Mouse (Mus musculus): Measurements from ENCODE around the gene Tbc1d9b. TPM values are rescaled to one million over a fixed set of nuclear protein-coding genes. Genes with fewer than 3 reads are reported as not detected.
A peak's percentile ranks its signal among the peaks of the same experiment; 100 is the strongest.

Gene Tbc1d9b
- 37.3 and 41.4 TPM in 2 replicates for polyA plus RNA-seq (2014; fragmentation: Nextera tagmentation; extraction: Ambion mirVana)

DNA sequence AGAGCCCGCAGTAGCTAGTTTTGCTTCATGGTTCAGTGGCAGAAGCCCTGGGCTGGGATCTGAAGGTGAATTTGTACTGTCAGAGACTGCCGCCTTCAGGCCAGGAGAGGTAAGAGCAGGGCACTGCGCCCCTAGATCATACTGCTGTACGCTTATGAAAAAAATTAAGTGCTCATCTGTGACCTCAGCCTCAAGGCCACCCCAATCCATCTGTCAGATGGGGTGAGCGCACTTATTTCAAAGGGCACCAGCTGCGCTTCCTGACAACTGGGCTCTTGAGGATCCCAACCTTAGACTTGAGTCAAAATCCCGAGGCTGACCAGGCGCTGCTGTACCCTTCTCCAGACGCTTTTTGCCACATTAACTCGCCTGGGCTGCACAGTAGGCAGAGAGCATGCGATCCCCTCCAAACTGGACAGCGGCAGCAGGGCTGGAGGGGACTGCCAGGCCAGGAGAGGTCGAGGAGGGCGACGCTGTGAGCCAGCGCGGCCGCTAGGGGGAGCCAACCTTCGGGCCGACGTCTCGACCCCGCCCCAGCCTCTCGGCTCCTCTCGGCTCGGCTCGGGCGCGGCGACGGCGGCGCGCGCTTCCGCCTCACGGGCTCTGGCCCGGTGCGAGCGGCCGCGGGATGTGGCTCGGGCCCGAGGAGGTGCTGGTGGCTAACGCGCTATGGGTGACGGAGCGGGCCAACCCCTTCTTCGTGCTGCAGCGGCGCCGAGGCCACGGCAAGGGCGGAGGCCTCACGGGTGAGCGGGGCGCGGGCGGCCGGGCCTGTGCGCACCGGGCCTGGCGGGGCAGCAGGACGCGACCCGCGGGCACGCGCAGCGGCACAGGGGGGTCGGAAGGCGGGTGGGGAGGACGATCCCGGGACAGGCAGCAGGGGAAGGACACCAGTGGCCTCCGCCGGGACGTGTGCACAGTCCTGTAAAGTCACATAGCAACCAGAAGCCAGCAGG lies at the start of gene Tbc1d9b:
Tbc1d9b (plus strand) TSS at position 586 of the 956 bp plus-strand sequence.
- peaks cover 13% of the 10 kb centered on the region for H3K4me1 ChIP-seq (replicated peaks; ENCODE audit: control insufficient read depth, insufficient read depth, low read length)
- peak within 1 kb of the TSS; percentile 81 for H3K27ac ChIP-seq (ENCODE audit: low read depth)
- peak within 1 kb of the TSS; percentile 74 for H3K4me3 ChIP-seq (ENCODE audit: low read depth, low read length)
- H3K27me3 ChIP-seq (replicated peaks; ENCODE audit: control insufficient read depth, insufficient read depth, low read length): no peaks in the 10 kb centered on the region
- H3K4me2 ChIP-seq (ENCODE audit: low read length): peak within 1 kb of the TSS; percentile 76
- H3K9me3 ChIP-seq (ENCODE audit: control insufficient read depth, low read length): no peaks in the 10 kb centered on the region
- DNase-seq (ENCODE audit: low spot score) (peak; percentile 94), ATAC-seq (replicated peaks; ENCODE audit: low FRiP score, low TSS enrichment, low read depth) (peak; percentile 92)
- under 1% methylated on average over 77 of the region's 77 CpGs for WGBS
- H3K36me3 ChIP-seq (ENCODE audit: control insufficient read depth, insufficient read depth, low read length): peaks cover 6% of the 10 kb centered on the region; the same call in 1 of the 2 replicates
- H3K9ac ChIP-seq (ENCODE audit: low read length): peak within 1 kb of the TSS; percentile 98

GRCm38 (mm10) chr11:50086211-50086610 lies 45.0 kb upstream of the Tbc1d9b start:
- Histone ChIP-seq H3K27ac (ENCODE audit: low read depth) (no peak overlapping the region), H3K9me3 (ENCODE audit: control insufficient read depth, low read length) (no peaks in the 10 kb centered on the region), H3K9ac (ENCODE audit: low read length) (no peak overlapping the region), H3K4me3 (ENCODE audit: low read depth, low read length) (no peak overlapping the region), H3K36me3 (ENCODE audit: control insufficient read depth, insufficient read depth, low read length) (peaks cover 44% of the 10 kb centered on the region), H3K4me2 (ENCODE audit: low read length) (no peak overlapping the region), H3K27me3 (replicated peaks; ENCODE audit: control insufficient read depth, insufficient read depth, low read length) (no peaks in the 10 kb centered on the region), H3K4me1 (replicated peaks; ENCODE audit: control insufficient read depth, insufficient read depth, low read length) (no peaks in the 10 kb centered on the region)
- DNase-seq (ENCODE audit: low spot score) (no peak), ATAC-seq (replicated peaks; ENCODE audit: low FRiP score, low TSS enrichment, low read depth) (no peak)
- 95% methylated on average over 3 of the region's 3 CpGs for WGBS

- ATAC-seq (replicated peaks; ENCODE audit: low FRiP score, low TSS enrichment, low read depth) (no peak), DNase-seq (ENCODE audit: low spot score) (no peak)
Measured at GRCm38 (mm10) chr11:50089840-50090239, 41.4 kb upstream of the Tbc1d9b start.

GRCm38 (mm10) chr11:50090982-50091675 lies 40.1 kb upstream of the Tbc1d9b start:
- Histone ChIP-seq H3K9ac (ENCODE audit: low read length) (no peak overlapping the region), H3K4me2 (ENCODE audit: low read length) (no peak overlapping the region), H3K27me3 (replicated peaks; ENCODE audit: control insufficient read depth, insufficient read depth, low read length) (no peaks in the 10 kb centered on the region), H3K4me3 (ENCODE audit: low read depth, low read length) (no peak overlapping the region), H3K36me3 (ENCODE audit: control insufficient read depth, insufficient read depth, low read length) (peaks cover 60% of the 10 kb centered on the region), H3K27ac (ENCODE audit: low read depth) (no peak overlapping the region), H3K4me1 (replicated peaks; ENCODE audit: control insufficient read depth, insufficient read depth, low read length) (no peaks in the 10 kb centered on the region), H3K9me3 (ENCODE audit: control insufficient read depth, low read length) (no peaks in the 10 kb centered on the region)
- ATAC-seq (replicated peaks; ENCODE audit: low FRiP score, low TSS enrichment, low read depth) (no peak), DNase-seq (ENCODE audit: low spot score) (no peak)
- 74% methylated on average over 5 of the region's 5 CpGs for whole genome bisulfite sequencing

More at GRCm38 (mm10) chr11:50089840-50090239, 41.4 kb upstream of the Tbc1d9b start:
- no peaks in the 10 kb centered on the region for H3K4me1 ChIP-seq (replicated peaks; ENCODE audit: control insufficient read depth, insufficient read depth, low read length)
- H3K27ac ChIP-seq (ENCODE audit: low read depth): no peak overlapping the region
- H3K9me3 ChIP-seq (ENCODE audit: control insufficient read depth, low read length): no peaks in the 10 kb centered on the region
- peaks cover 58% of the 10 kb centered on the region for H3K36me3 ChIP-seq (ENCODE audit: control insufficient read depth, insufficient read depth, low read length)
- 78% methylated on average over 1 of the region's 1 CpGs for WGBS
- H3K4me3 ChIP-seq (ENCODE audit: low read depth, low read length): no peak overlapping the region
- H3K27me3 ChIP-seq (replicated peaks; ENCODE audit: control insufficient read depth, insufficient read depth, low read length): no peaks in the 10 kb centered on the region
- no peak overlapping the region for H3K4me2 ChIP-seq (ENCODE audit: low read length)
- H3K9ac ChIP-seq (ENCODE audit: low read length): no peak overlapping the region

DNA sequence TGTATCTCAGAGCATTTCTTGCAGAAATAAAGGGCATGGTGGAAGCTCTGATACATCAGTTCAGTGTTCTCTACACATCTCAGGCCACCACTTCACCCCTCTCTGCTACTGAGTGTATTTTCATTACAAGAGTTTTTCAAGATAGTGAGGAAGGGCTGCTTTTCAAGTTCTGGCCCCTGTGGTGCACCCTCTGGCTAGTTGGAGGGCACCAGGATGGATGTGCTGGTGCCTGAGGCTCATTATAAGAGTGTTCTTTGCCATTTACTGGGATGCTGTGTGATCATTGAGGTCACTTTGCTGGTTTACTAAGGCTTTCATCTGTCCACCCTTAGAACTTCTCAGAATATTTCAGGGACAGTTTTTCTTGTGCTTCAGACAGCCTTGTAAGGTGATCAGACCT lies 39.5 kb upstream of the Tbc1d9b start:
- no peak overlapping the region for H3K4me2 ChIP-seq (ENCODE audit: low read length)
- ATAC-seq (replicated peaks; ENCODE audit: low FRiP score, low TSS enrichment, low read depth) (no peak), DNase-seq (ENCODE audit: low spot score) (no peak)
- H3K27me3 ChIP-seq (replicated peaks; ENCODE audit: control insufficient read depth, insufficient read depth, low read length): no peaks in the 10 kb centered on the region
- H3K36me3 ChIP-seq (ENCODE audit: control insufficient read depth, insufficient read depth, low read length): peaks cover 63% of the 10 kb centered on the region
- H3K9me3 ChIP-seq (ENCODE audit: control insufficient read depth, low read length): no peaks in the 10 kb centered on the region
- no peaks in the 10 kb centered on the region for H3K4me1 ChIP-seq (replicated peaks; ENCODE audit: control insufficient read depth, insufficient read depth, low read length)
- no peak overlapping the region for H3K27ac ChIP-seq (ENCODE audit: low read depth)
- H3K4me3 ChIP-seq (ENCODE audit: low read depth, low read length): no peak overlapping the region
- no peak overlapping the region for H3K9ac ChIP-seq (ENCODE audit: low read length)

- no peaks in the 10 kb centered on the region for H3K9me3 ChIP-seq (ENCODE audit: control insufficient read depth, low read length)
- H3K4me3 ChIP-seq (ENCODE audit: low read depth, low read length): no peak overlapping the region
- ATAC-seq (replicated peaks; ENCODE audit: low FRiP score, low TSS enrichment, low read depth) (no peak), DNase-seq (ENCODE audit: low spot score) (no peak)
- 90% methylated on average over 9 of the region's 9 CpGs for WGBS
- no peak overlapping the region for H3K27ac ChIP-seq (ENCODE audit: low read depth)
- no peak overlapping the region for H3K9ac ChIP-seq (ENCODE audit: low read length)
- no peak overlapping the region for H3K4me2 ChIP-seq (ENCODE audit: low read length)
- H3K27me3 ChIP-seq (replicated peaks; ENCODE audit: control insufficient read depth, insufficient read depth, low read length): no peaks in the 10 kb centered on the region
- H3K4me1 ChIP-seq (replicated peaks; ENCODE audit: control insufficient read depth, insufficient read depth, low read length): no peaks in the 10 kb centered on the region
- H3K36me3 ChIP-seq (ENCODE audit: control insufficient read depth, insufficient read depth, low read length): peaks cover 33% of the 10 kb centered on the region
Measured at GRCm38 (mm10) chr11:50095661-50096060, 35.5 kb upstream of the Tbc1d9b start.

- Histone ChIP-seq H3K9me3 (ENCODE audit: control insufficient read depth, low read length) (no peaks in the 10 kb centered on the region), H3K4me2 (ENCODE audit: low read length) (no peak overlapping the region), H3K27me3 (replicated peaks; ENCODE audit: control insufficient read depth, insufficient read depth, low read length) (no peaks in the 10 kb centered on the region), H3K27ac (ENCODE audit: low read depth) (no peak overlapping the region), H3K4me3 (ENCODE audit: low read depth, low read length) (no peak overlapping the region), H3K9ac (ENCODE audit: low read length) (no peak overlapping the region), H3K36me3 (ENCODE audit: control insufficient read depth, insufficient read depth, low read length) (peaks cover 26% of the 10 kb centered on the region), H3K4me1 (replicated peaks; ENCODE audit: control insufficient read depth, insufficient read depth, low read length) (no peaks in the 10 kb centered on the region)
- WGBS: 94% methylated on average over 6 of the region's 6 CpGs
- no peak for DNase-seq (ENCODE audit: low spot score)
- ATAC-seq (replicated peaks; ENCODE audit: low FRiP score, low TSS enrichment, low read depth): no peak
Measured at GRCm38 (mm10) chr11:50097091-50097490, 34.1 kb upstream of the Tbc1d9b start.

GRCm38 (mm10) chr11:50098961-50099481 lies 32.2 kb upstream of the Tbc1d9b start:
- Histone ChIP-seq H3K27me3 (replicated peaks; ENCODE audit: control insufficient read depth, insufficient read depth, low read length) (no peaks in the 10 kb centered on the region), H3K4me1 (replicated peaks; ENCODE audit: control insufficient read depth, insufficient read depth, low read length) (no peaks in the 10 kb centered on the region), H3K4me2 (ENCODE audit: low read length) (no peak overlapping the region), H3K36me3 (ENCODE audit: control insufficient read depth, insufficient read depth, low read length) (peaks cover 18% of the 10 kb centered on the region), H3K9ac (ENCODE audit: low read length) (no peak overlapping the region), H3K9me3 (ENCODE audit: control insufficient read depth, low read length) (no peaks in the 10 kb centered on the region), H3K27ac (ENCODE audit: low read depth) (no peak overlapping the region), H3K4me3 (ENCODE audit: low read depth, low read length) (no peak overlapping the region)
- no peak for ATAC-seq (replicated peaks; ENCODE audit: low FRiP score, low TSS enrichment, low read depth)
- no peak for DNase-seq (ENCODE audit: low spot score)
- WGBS: 88% methylated on average over 8 of the region's 8 CpGs

All from intestine, embryonic 14.5 days (tissue).